ENCODE assay signal across 8 mouse cellular contexts in the genomic region with DNA sequence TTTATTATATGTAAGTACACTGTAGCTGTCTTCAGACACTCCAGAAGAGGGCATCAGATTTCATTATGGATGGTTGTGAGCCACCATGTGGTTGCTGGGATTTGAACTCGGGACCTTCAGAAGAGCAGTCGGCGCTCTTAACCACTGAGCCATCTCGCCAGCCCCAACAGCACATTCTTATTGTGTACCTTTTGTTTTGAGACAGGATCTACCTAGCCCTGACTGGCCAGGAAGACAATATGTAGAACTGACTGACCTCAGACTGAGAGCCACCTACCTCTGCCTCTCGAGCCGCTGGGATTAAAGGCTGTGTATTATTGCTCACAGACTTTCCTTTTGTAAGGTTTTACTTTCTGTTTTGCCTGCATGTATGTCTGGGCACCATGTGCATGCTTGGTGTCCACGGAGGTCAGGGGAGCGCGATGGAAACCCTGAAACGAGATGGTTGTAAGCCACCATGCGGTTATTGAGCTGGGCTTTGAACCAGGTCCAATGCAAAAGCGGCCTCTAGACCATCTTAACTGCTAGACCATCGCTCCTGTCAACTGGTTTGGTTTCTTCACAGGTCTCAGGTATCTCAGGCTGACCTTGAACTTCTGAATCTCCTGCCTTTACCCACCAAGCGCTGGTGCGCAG. TPM values are rescaled to one million over a fixed set of nuclear protein-coding genes. Genes with fewer than 3 reads are reported as not detected.
DNase-seq lines count a peak whose midpoint lies in the region; ATAC-seq and TF ChIP-seq lines count a peak whose summit lies in the region.

No protein-coding gene starts in this region.

- 0 out of 4 replicates have a peak, but pooled peaks have one; percentile 1 to 16 for ATAC-seq in hematopoietic stem cell, adult 5-6 weeks (replicated peaks in 1 of 2; ENCODE audit: insufficient read depth in 1 of 2, low FRiP score in 2 of 2, low TSS enrichment in 1 of 2, low read depth in 1 of 2, poor library complexity in 2 of 2, severe bottlenecking in 2 of 2)

- no peak for TF ChIP-seq CTCF in cerebellum, adult 2 months (IDR thresholded peaks at IDR 0.05; ENCODE audit: borderline replicate concordance, insufficient read depth, low read depth, low read length)
- no peak for TF ChIP-seq CTCF in spleen, adult 2 months (IDR thresholded peaks at IDR 0.05; ENCODE audit: extremely low read depth, insufficient read depth, insufficient read length, insufficient replicate concordance)

- peaks cover 37% of the 10 kb centered on the region for H3K79me2 ChIP-seq in macrophage (ENCODE audit: inconsistent target)

- H3K36me3 ChIP-seq in spleen, adult 2 months (ENCODE audit: control insufficient read depth, insufficient read depth, low read length): no peaks in the 10 kb centered on the region; the same call in 1 of the 2 replicates
- H3K36me3 ChIP-seq in macrophage (ENCODE audit: inconsistent target): no peaks in the 10 kb centered on the region

- TF ChIP-seq POLR2A in cerebellum, adult 2 months (IDR thresholded peaks at IDR 0.05; ENCODE audit: borderline replicate concordance, insufficient read depth, low read length): no peak
- TF ChIP-seq POLR2A in spleen, adult 2 months (IDR thresholded peaks at IDR 0.05; ENCODE audit: low read depth, low read length): no peak

- peaks cover 5% of the 10 kb centered on the region; the same call in 1 of the 2 replicates for H3K4me1 ChIP-seq in cerebellum, adult 2 months (ENCODE audit: control insufficient read depth, insufficient read depth, low read length)
- no peaks in the 10 kb centered on the region; the same call in 1 of the 2 replicates for H3K4me1 ChIP-seq in spleen, adult 2 months (ENCODE audit: control insufficient read depth, insufficient read depth, insufficient read length)

- peak overlapping the region; percentile 57 for H3K4me3 ChIP-seq in cerebellum, adult 2 months (replicated peaks; ENCODE audit: insufficient read depth, low read depth, low read length)
- peak overlapping the region; percentile 83; the same call in 1 of the 2 replicates for H3K4me3 ChIP-seq in spleen, adult 2 months (ENCODE audit: extremely low read depth, insufficient read depth, insufficient read length)
- peak overlapping the region; percentile 35 for H3K4me3 ChIP-seq in macrophage (ENCODE audit: inconsistent target)

- 63% methylated on average over 15 of the region's 15 CpGs for WGBS in cerebellum, adult 2 months
- 69% methylated on average over 15 of the region's 15 CpGs for WGBS in spleen, adult 2 months
- 76% methylated on average over 10 of the region's 15 CpGs for WGBS in macrophage (ENCODE audit: missing documents)

- peak overlapping the region; percentile 59 for H3K27ac ChIP-seq in cerebellum, adult 2 months (ENCODE audit: insufficient read depth, low read length)
- H3K27ac ChIP-seq in spleen, adult 2 months (ENCODE audit: insufficient read depth, low read length): peak overlapping the region; percentile 90
- H3K27ac ChIP-seq in macrophage: peak overlapping the region; percentile 90

- H3K27me3 ChIP-seq in cerebellum, adult 2 months (ENCODE audit: control insufficient read depth, insufficient read depth, low read length): no peaks in the 10 kb centered on the region
- H3K27me3 ChIP-seq in spleen, adult 2 months (ENCODE audit: control insufficient read depth, insufficient read depth, low read length): no peaks in the 10 kb centered on the region

- DNase-seq in cerebellum, adult 2 months: no peak
- no peak for DNase-seq in cerebellum, adult 8-10 months
- DNase-seq in spleen, adult 2 months (ENCODE audit: low read depth in 1 of 2, low spot score in 2 of 2): no peak
- DNase-seq in spleen, postnatal 14 days (ENCODE audit: low spot score in 2 of 2): no peak
- DNase-seq in left cerebral cortex, adult 18-20 months (ENCODE audit: low spot score in 2 of 2): no peak
- no peak for DNase-seq in cerebellum, postnatal 25 days

RNA-seq across cellular contexts. Expression of a gene that starts 0.8 kb away (rescaled TPM):
- 130 and 145 TPM in 2 replicates for polyA plus RNA-seq in cerebellum, adult 2 months (2012; rRNA removed)
- polyA plus RNA-seq in spleen, adult 2 months (2012; rRNA removed): 36.6 and 38.7 TPM in 2 replicates
- 155 and 156 TPM in 2 replicates for total RNA-seq in hematopoietic stem cell, adult 5-6 weeks (2017)
- total RNA-seq in macrophage (2018; cell fraction: chromatin; rRNA removed): 1,000 to 10,000 TPM in 25 of 26 experiments, 100 to 1,000 TPM in 1; 894 to 1,522 (median 1,261) TPM
- 10 to 100 TPM; 25.2 to 92.6 (median 37.1) TPM for total RNA-seq in macrophage (2018; cell fraction: cytosol; rRNA removed)
- 100 to 1,000 TPM; 403 to 894 (median 696) TPM for total RNA-seq in macrophage (2018; cell fraction: nucleus; rRNA removed)
- polyA plus RNA-seq in macrophage (2018): 32.4 to 63.2 TPM (median 55.1 TPM) in 3 replicates
- total RNA-seq in left cerebral cortex, adult 18-20 months (2021): 100 to 1,000 TPM; 103 to 112 TPM

RNA-seq across cellular contexts. Expression of a gene that starts 8.1 kb away (rescaled TPM):
- polyA plus RNA-seq in cerebellum, adult 2 months (2012; rRNA removed): 147 TPM in 2 replicates
- polyA plus RNA-seq in spleen, adult 2 months (2012; rRNA removed): 5.8 and 10.4 TPM in 2 replicates
- 27.1 and 30.0 TPM in 2 replicates for total RNA-seq in hematopoietic stem cell, adult 5-6 weeks (2017)
- total RNA-seq in macrophage (2018; cell fraction: chromatin; rRNA removed): 10 to 100 TPM in 15 of 26 experiments, 1 to 10 TPM in 11; 1.4 to 30.9 (median 12.0) TPM
- total RNA-seq in macrophage (2018; cell fraction: cytosol; rRNA removed): 10 to 100 TPM; 10.6 to 30.8 (median 20.6) TPM
- 10 to 100 TPM in 19 of 26 experiments, 1 to 10 TPM in 7; 4.3 to 40.2 (median 16.6) TPM for total RNA-seq in macrophage (2018; cell fraction: nucleus; rRNA removed)
- polyA plus RNA-seq in macrophage (2018): 11.3 to 32.4 TPM (median 28.0 TPM) in 3 replicates
- total RNA-seq in left cerebral cortex, adult 18-20 months (2021): 10 to 100 TPM; 73.2 to 83.3 TPM

RNA-seq across cellular contexts. Expression of a gene that starts 12.9 kb away (rescaled TPM):
- 12.3 and 13.8 TPM in 2 replicates for polyA plus RNA-seq in cerebellum, adult 2 months (2012; rRNA removed)
- polyA plus RNA-seq in spleen, adult 2 months (2012; rRNA removed): 10.0 and 12.0 TPM in 2 replicates
- total RNA-seq in hematopoietic stem cell, adult 5-6 weeks (2017): 4.3 and 4.4 TPM in 2 replicates
- 10 to 100 TPM in 9 of 26 experiments, 1 to 10 TPM in 14, under 1 TPM in 3; 0.49 to 25.6 (median 5.3) TPM for total RNA-seq in macrophage (2018; cell fraction: chromatin; rRNA removed)
- 10 to 100 TPM in 19 of 26 experiments, 1 to 10 TPM in 7; 4.6 to 21.4 (median 13.4) TPM for total RNA-seq in macrophage (2018; cell fraction: cytosol; rRNA removed)
- total RNA-seq in macrophage (2018; cell fraction: nucleus; rRNA removed): 10 to 100 TPM in 11 of 26 experiments, 1 to 10 TPM in 15; 1.1 to 22.2 (median 7.9) TPM
- 9.1 to 15.2 TPM (median 13.1 TPM) in 3 replicates for polyA plus RNA-seq in macrophage (2018)
- 10 to 100 TPM; 28.9 to 29.4 TPM for total RNA-seq in left cerebral cortex, adult 18-20 months (2021)

RNA-seq across cellular contexts. Expression of a gene that starts 40.9 kb away (rescaled TPM):
- 67.9 and 68.5 TPM in 2 replicates for polyA plus RNA-seq in cerebellum, adult 2 months (2012; rRNA removed)
- 3.7 and 4.7 TPM in 2 replicates for polyA plus RNA-seq in spleen, adult 2 months (2012; rRNA removed)
- total RNA-seq in hematopoietic stem cell, adult 5-6 weeks (2017): 2.8 and 3.0 TPM in 2 replicates
- total RNA-seq in macrophage (2018; cell fraction: chromatin; rRNA removed): 1 to 10 TPM in 10 of 26 experiments, under 1 TPM in 13, not detected in 3; 0.20 to 4.3 (median 0.96) TPM
- under 1 TPM in 23 of 26 experiments, not detected in 3; 0.03 to 0.88 (median 0.25) TPM for total RNA-seq in macrophage (2018; cell fraction: cytosol; rRNA removed)
- total RNA-seq in macrophage (2018; cell fraction: nucleus; rRNA removed): 1 to 10 TPM in 10 of 26 experiments, under 1 TPM in 13, not detected in 3; 0.12 to 5.6 (median 0.84) TPM
- 0.21 to 0.58 TPM (median 0.36 TPM) in 3 replicates for polyA plus RNA-seq in macrophage (2018)
- total RNA-seq in left cerebral cortex, adult 18-20 months (2021): 100 to 1,000 TPM; 104 to 106 TPM

RNA-seq across cellular contexts. Expression of a gene that starts 59.2 kb away (rescaled TPM):
- 0.29 and 0.51 TPM in 2 replicates for polyA plus RNA-seq in cerebellum, adult 2 months (2012; rRNA removed)
- not detected in 2 replicates for polyA plus RNA-seq in spleen, adult 2 months (2012; rRNA removed)
- total RNA-seq in hematopoietic stem cell, adult 5-6 weeks (2017): not detected in 2 replicates
- total RNA-seq in macrophage (2018; cell fraction: chromatin; rRNA removed): under 1 TPM in 1 of 26 experiments, not detected in 25; 0.62 TPM
- not detected for total RNA-seq in macrophage (2018; cell fraction: cytosol; rRNA removed)
- total RNA-seq in macrophage (2018; cell fraction: nucleus; rRNA removed): 1 to 10 TPM in 1 of 26 experiments, under 1 TPM in 3, not detected in 22; 0.46 to 2.6 (median 0.77) TPM
- not detected in 3 replicates for polyA plus RNA-seq in macrophage (2018)
- 1 to 10 TPM; 6.2 to 7.2 TPM for total RNA-seq in left cerebral cortex, adult 18-20 months (2021)
